Mouse (Mus musculus) hindbrain, postnatal 0 days (tissue): ENCODE measurements around the gene Napsa. TPM values are rescaled to one million over a fixed set of nuclear protein-coding genes. Genes with fewer than 3 reads are reported as not detected.
A peak's percentile ranks its signal among the peaks of the same experiment; 100 is the strongest.

ENCODE experiments used
- ATAC-seq: fragments of 200-750 bp; cut with Nextera tagmentation; 2 replicates; pipeline ENCODE4 v1.8.0; 2017; ENCODE audit warnings: mild to moderate bottlenecking, moderate TSS enrichment, moderate library complexity
- DNase-seq: peaks from one replicate; pipeline ENCODE4 v3.0.0-alpha.2; 2015; ENCODE audit warnings: low spot score
- H3K27ac ChIP-seq: fragments of 300-500 bp; sonication (generic); 2 replicates; pipeline ENCODE4 v1.5.1; 2014; ENCODE audit warnings: mild to moderate bottlenecking
- H3K27me3 ChIP-seq: fragments of 300-500 bp; sonication (generic); 2 replicates; pipeline ENCODE4 v1.6.1; 2014; ENCODE audit warnings: low read length, mixed read lengths; ENCODE audit not compliant: insufficient read depth
- H3K36me3 ChIP-seq: fragments of 300-500 bp; sonication (generic); 2 replicates; pipeline ENCODE4 v1.6.1; 2014; ENCODE audit warnings: low read length, mixed read lengths; ENCODE audit not compliant: insufficient read depth
- H3K4me1 ChIP-seq: fragments of 300-500 bp; sonication (generic); 2 replicates; pipeline ENCODE4 v1.6.1; 2014; ENCODE audit warnings: antibody characterized with exemption, low read length, mixed read lengths; ENCODE audit not compliant: insufficient read depth
- H3K4me2 ChIP-seq: fragments of 300-500 bp; sonication (generic); 2 replicates; pipeline ENCODE4 v1.6.1; 2014; ENCODE audit warnings: low read depth, mild to moderate bottlenecking, low read length, moderate library complexity, mixed read lengths
- H3K4me3 ChIP-seq: fragments of 300-500 bp; sonication (generic); 2 replicates; pipeline ENCODE4 v1.5.1; 2014; ENCODE audit warnings: low read length
- H3K9ac ChIP-seq: fragments of 300-500 bp; sonication (generic); replicated peaks from 2 replicates; pipeline ENCODE4 v1.6.1; 2014; ENCODE audit warnings: mild to moderate bottlenecking, low read length, moderate library complexity, mixed read lengths
- H3K9me3 ChIP-seq: fragments of 300-500 bp; sonication (generic); 2 replicates; pipeline ENCODE4 v1.6.1; 2016; ENCODE audit warnings: low read length, mixed read lengths
- CTCF ChIP-seq: IDR thresholded peaks from 2 replicates; pipeline ENCODE4 v1.5.1; 2016; ENCODE audit warnings: antibody characterized with exemption, control low read depth, low read depth
- whole genome bisulfite sequencing: fragments of 180-500 bp; shearing (Covaris S2); extraction: QIAGEN DNeasy Blood & Tissue Kit; methylation state at CpG from one replicate; pipeline ENCODE4 v1.1.7; 2014; 5-methylcytosine and 5-hydroxymethylcytosine counted together
- polyA plus RNA-seq: library from polyadenylated mRNA; unstranded; fragments of >200 nt; fragmentation: Nextera tagmentation; extraction: Ambion mirVana; gene quantifications from 2 replicates; pipeline ENCODE4 v1.2.1, GENCODE M21; 2015
- total RNA-seq: library from RNA; depleted of rRNA; stranded (reverse); fragments of >200 nt; gene quantifications from 2 replicates; pipeline ENCODE4 v1.2.3, GENCODE M21; 2014

Napsa gene
- total and polyA plus RNA-seq, 2 experiments from 2014 or later, result 0.26 TPM; not detected in 1

- no peak overlapping the region for H3K9ac ChIP-seq
- ATAC-seq (no peak), DNase-seq (no peak)
- H3K4me3 ChIP-seq, result no peak overlapping the region
- H3K36me3 ChIP-seq, result no peaks in the 10 kb centered on the region
- no peaks in the 10 kb centered on the region for H3K27me3 ChIP-seq
- no peak overlapping the region for H3K4me2 ChIP-seq
- WGBS, result 89% methylated on average over 3 of the region's 3 CpGs
- H3K9me3 ChIP-seq, result 0 out of 2 replicates have a peak, but pooled peaks cover 2% of the 10 kb centered on the region
- no peaks in the 10 kb centered on the region for H3K4me1 ChIP-seq
- TF ChIP-seq CTCF, result peak; percentile 51
- H3K27ac ChIP-seq, result no peak overlapping the region
Observed at GRCm38 (mm10) chr7:44617059-44617458, 44.9 kb downstream of the Napsa start.

GRCm38 (mm10) chr7:44623714-44624542 lies 51.7 kb downstream of the Napsa start:
- H3K27ac ChIP-seq, result no peak overlapping the region
- 29% methylated on average over 18 of the region's 18 CpGs for WGBS
- H3K4me1 ChIP-seq, result no peaks in the 10 kb centered on the region
- H3K36me3 ChIP-seq, result no peaks in the 10 kb centered on the region
- DNase-seq, result no peak
- 0 out of 2 replicates have a peak, but pooled peaks cover 2% of the 10 kb centered on the region for H3K9me3 ChIP-seq
- H3K9ac ChIP-seq, result no peak overlapping the region
- no peaks in the 10 kb centered on the region for H3K27me3 ChIP-seq
- no peak for ATAC-seq
- TF ChIP-seq CTCF, result no peak
- no peak overlapping the region for H3K4me3 ChIP-seq
- no peak overlapping the region for H3K4me2 ChIP-seq

- 81% methylated on average over 3 of the region's 3 CpGs for WGBS
- TF ChIP-seq CTCF, result no peak
- 0 out of 2 replicates have a peak, but pooled peaks cover 2% of the 10 kb centered on the region for H3K9me3 ChIP-seq
- no peak overlapping the region for H3K4me2 ChIP-seq
- no peaks in the 10 kb centered on the region for H3K36me3 ChIP-seq
- no peaks in the 10 kb centered on the region for H3K27me3 ChIP-seq
- DNase-seq, result no peak
- H3K9ac ChIP-seq, result no peak overlapping the region
- H3K4me3 ChIP-seq, result no peak overlapping the region
- no peak overlapping the region for H3K27ac ChIP-seq
- no peaks in the 10 kb centered on the region for H3K4me1 ChIP-seq
- ATAC-seq, result no peak
Observed at GRCm38 (mm10) chr7:44624543-44624826, 52.3 kb downstream of the Napsa start.

GRCm38 (mm10) chr7:44624828-44625227 lies 52.6 kb downstream of the Napsa start:
- Histone ChIP-seq H3K4me2 (no peak overlapping the region), H3K27me3 (no peaks in the 10 kb centered on the region), H3K9me3 (no peaks in the 10 kb centered on the region), H3K27ac (no peak overlapping the region), H3K4me3 (no peak overlapping the region), H3K36me3 (no peaks in the 10 kb centered on the region), H3K9ac (no peak overlapping the region), H3K4me1 (no peaks in the 10 kb centered on the region)
- TF ChIP-seq CTCF, result no peak
- DNase-seq, result no peak
- no peak for ATAC-seq
- 62% methylated on average over 14 of the region's 14 CpGs for WGBS

GRCm38 (mm10) chr7:44625241-44626067 lies 53.3 kb downstream of the Napsa start:
- no peak for TF ChIP-seq CTCF
- Histone ChIP-seq H3K4me2 (no peak overlapping the region), H3K27ac (no peak overlapping the region), H3K9ac (no peak overlapping the region), H3K27me3 (no peaks in the 10 kb centered on the region), H3K36me3 (no peaks in the 10 kb centered on the region), H3K4me3 (no peak overlapping the region), H3K4me1 (no peaks in the 10 kb centered on the region), H3K9me3 (no peaks in the 10 kb centered on the region)
- WGBS, result 83% methylated on average over 13 of the region's 13 CpGs
- no peak for DNase-seq
- ATAC-seq, result no peak

- TF ChIP-seq CTCF, result no peak
- Histone ChIP-seq H3K27ac (no peak overlapping the region), H3K4me2 (no peak overlapping the region), H3K9me3 (no peaks in the 10 kb centered on the region), H3K4me1 (no peaks in the 10 kb centered on the region), H3K9ac (no peak overlapping the region), H3K4me3 (no peak overlapping the region), H3K27me3 (no peaks in the 10 kb centered on the region), H3K36me3 (no peaks in the 10 kb centered on the region)
- DNase-seq (no peak), ATAC-seq (no peak)
- 52% methylated on average over 1 of the region's 1 CpGs for WGBS
Observed at GRCm38 (mm10) chr7:44626068-44626385, 53.8 kb downstream of the Napsa start.

- Histone ChIP-seq H3K36me3 (no peaks in the 10 kb centered on the region), H3K9ac (no peak overlapping the region), H3K27me3 (no peaks in the 10 kb centered on the region), H3K9me3 (no peaks in the 10 kb centered on the region), H3K4me2 (no peak overlapping the region), H3K27ac (no peak overlapping the region), H3K4me3 (no peak overlapping the region), H3K4me1 (no peaks in the 10 kb centered on the region)
- TF ChIP-seq CTCF, result no peak
- no peak for ATAC-seq
- 84% methylated on average over 13 of the region's 13 CpGs for WGBS
- no peak for DNase-seq
Observed at GRCm38 (mm10) chr7:44626966-44627365, 54.8 kb downstream of the Napsa start.
